Mouse (Mus musculus) heart, embryonic 16.5 days (tissue): ENCODE measurements around the gene Cdc14b. TPM values are rescaled to one million over a fixed set of nuclear protein-coding genes. Genes with fewer than 3 reads are reported as not detected.
"Not testable (repeated sequence)": the region's sequence is repeated elsewhere in the genome, so short reads cannot be mapped to it uniquely, and the experiment has no call there.

Experiments used
- ATAC-seq: fragments of 200-750 bp; cut with Nextera tagmentation; replicated peaks from 2 replicates; pipeline ENCODE4 v1.8.0; 2017; ENCODE audit warnings: moderate number of reproducible peaks; ENCODE audit not compliant: insufficient read depth, low FRiP score; ENCODE audit errors: extremely low read depth
- H3K27ac ChIP-seq: fragments of 300-500 bp; sonication (generic); 2 replicates; pipeline ENCODE4 v1.5.1; 2014; ENCODE audit warnings: mild to moderate bottlenecking, low read length, control low read depth, moderate library complexity
- H3K27me3 ChIP-seq: fragments of 300-500 bp; sonication (generic); 2 replicates; pipeline ENCODE4 v1.6.1; 2014; ENCODE audit warnings: low read length, mixed read lengths; ENCODE audit not compliant: control insufficient read depth, insufficient read depth
- H3K36me3 ChIP-seq: fragments of 300-500 bp; sonication (generic); 2 replicates; pipeline ENCODE4 v1.6.1; 2014; ENCODE audit not compliant: control insufficient read depth, insufficient read depth
- H3K4me1 ChIP-seq: fragments of 300-500 bp; sonication (generic); 2 replicates; pipeline ENCODE4 v1.6.1; 2014; ENCODE audit warnings: low read length, mixed read lengths; ENCODE audit not compliant: control insufficient read depth, insufficient read depth
- H3K4me2 ChIP-seq: fragments of 300-500 bp; sonication (generic); 2 replicates; pipeline ENCODE4 v1.6.1; 2014; ENCODE audit warnings: low read depth, mild to moderate bottlenecking, control low read depth, low read length
- H3K4me3 ChIP-seq: fragments of 300-500 bp; sonication (generic); 2 replicates; pipeline ENCODE4 v1.5.1; 2014; ENCODE audit warnings: mild to moderate bottlenecking, control low read depth, low read length
- H3K9ac ChIP-seq: fragments of 300-500 bp; sonication (generic); 2 replicates; pipeline ENCODE4 v1.6.1; 2014; ENCODE audit warnings: low read length, control low read depth
- H3K9me3 ChIP-seq: fragments of 300-500 bp; sonication (generic); replicated peaks from 2 replicates; pipeline ENCODE4 v1.6.1; 2016; ENCODE audit warnings: low read length; ENCODE audit not compliant: control insufficient read depth
- WGBS: fragments of 180-500 bp; shearing (Covaris S2); extraction: QIAGEN DNeasy Blood & Tissue Kit; methylation state at CpG from one replicate; pipeline ENCODE4 v1.1.7; 2014; 5-methylcytosine and 5-hydroxymethylcytosine counted together
- polyA plus RNA-seq: library from polyadenylated mRNA; unstranded; fragments of >200 nt; fragmentation: Nextera tagmentation; extraction: Ambion mirVana; gene quantifications from 2 replicates; pipeline ENCODE4 v1.2.1, GENCODE M21; 2015

Cdc14b gene
- polyA plus RNA-seq, 1 experiment from 2014 or later: 15.5 TPM

- no peaks in the 10 kb centered on the region for H3K27me3 ChIP-seq
- WGBS: 88% methylated on average over 7 of the region's 7 CpGs
- ATAC-seq: no peak
These were observed 15.2 kb downstream of the Cdc14b start for GRCm38 (mm10) chr13:64259903-64260302.

GRCm38 (mm10) chr13:64258516-64258821 is 16.6 kb downstream of the Cdc14b start:
- Histone ChIP-seq H3K36me3 (no peaks in the 10 kb centered on the region), H3K4me1 (no peaks in the 10 kb centered on the region), H3K4me3 (no peak overlapping the region), H3K27ac (no peak overlapping the region), H3K9ac (no peak overlapping the region), H3K27me3 (no peaks in the 10 kb centered on the region), H3K4me2 (no peak overlapping the region), H3K9me3 (no peaks in the 10 kb centered on the region)
- 83% methylated on average over 4 of the region's 4 CpGs for WGBS
- ATAC-seq: no peak

More at GRCm38 (mm10) chr13:64259903-64260302, 15.2 kb downstream of the Cdc14b start:
- H3K4me2 ChIP-seq: no peak overlapping the region
- no peak overlapping the region for H3K9ac ChIP-seq
- H3K4me1 ChIP-seq: no peaks in the 10 kb centered on the region
- H3K27ac ChIP-seq: no peak overlapping the region
- no peaks in the 10 kb centered on the region for H3K36me3 ChIP-seq
- H3K4me3 ChIP-seq: no peak overlapping the region
- H3K9me3 ChIP-seq: no peaks in the 10 kb centered on the region

- Histone ChIP-seq H3K27me3 (no peaks in the 10 kb centered on the region), H3K4me2 (no peak overlapping the region), H3K36me3 (no peaks in the 10 kb centered on the region), H3K9ac (no peak overlapping the region), H3K27ac (no peak overlapping the region), H3K9me3 (no peaks in the 10 kb centered on the region), H3K4me3 (no peak overlapping the region), H3K4me1 (no peaks in the 10 kb centered on the region)
- no peak for ATAC-seq
- 59% methylated on average over 5 of the region's 5 CpGs for WGBS
These were observed 17.1 kb downstream of the Cdc14b start for GRCm38 (mm10) chr13:64257814-64258515.

GRCm38 (mm10) chr13:64257010-64257813 is 17.9 kb downstream of the Cdc14b start:
- no peak overlapping the region for H3K4me2 ChIP-seq
- no peak for ATAC-seq
- H3K9me3 ChIP-seq: no peaks in the 10 kb centered on the region
- 73% methylated on average over 12 of the region's 12 CpGs for WGBS
- no peaks in the 10 kb centered on the region for H3K27me3 ChIP-seq
- no peak overlapping the region for H3K4me3 ChIP-seq
- H3K36me3 ChIP-seq: no peaks in the 10 kb centered on the region
- H3K9ac ChIP-seq: no peak overlapping the region
- H3K27ac ChIP-seq: no peak overlapping the region
- H3K4me1 ChIP-seq: no peaks in the 10 kb centered on the region

GRCm38 (mm10) chr13:64254185-64254584 is 20.9 kb downstream of the Cdc14b start:
- not testable (repeated sequence) for H3K36me3 ChIP-seq, H3K4me2 ChIP-seq, H3K27me3 ChIP-seq, H3K9ac ChIP-seq, H3K9me3 ChIP-seq, ATAC-seq, H3K4me1 ChIP-seq, H3K27ac ChIP-seq, H3K4me3 ChIP-seq
- WGBS: 81% methylated on average over 10 of the region's 11 CpGs

- Histone ChIP-seq H3K9me3 (no peaks in the 10 kb centered on the region), H3K4me3 (no peak overlapping the region), H3K27me3 (no peaks in the 10 kb centered on the region), H3K9ac (no peak overlapping the region), H3K27ac (no peak overlapping the region), H3K4me1 (peaks cover 8% of the 10 kb centered on the region), H3K4me2 (no peak overlapping the region), H3K36me3 (no peaks in the 10 kb centered on the region)
- ATAC-seq: no peak
These were observed 21.4 kb downstream of the Cdc14b start for GRCm38 (mm10) chr13:64253697-64254096.

GRCm38 (mm10) chr13:64252147-64252546 is 22.9 kb downstream of the Cdc14b start:
- 53% methylated on average over 5 of the region's 5 CpGs for WGBS
- H3K4me2 ChIP-seq: no peak overlapping the region
- ATAC-seq: no peak

GRCm38 (mm10) chr13:64250363-64250762 is 24.7 kb downstream of the Cdc14b start:
- no peak overlapping the region for H3K4me3 ChIP-seq
- no peak overlapping the region for H3K4me2 ChIP-seq
- no peak for ATAC-seq
- no peaks in the 10 kb centered on the region for H3K36me3 ChIP-seq
- H3K27ac ChIP-seq: no peak overlapping the region
- no peak overlapping the region for H3K9ac ChIP-seq
- no peaks in the 10 kb centered on the region for H3K27me3 ChIP-seq
- peaks cover 11% of the 10 kb centered on the region for H3K4me1 ChIP-seq
- 8% methylated on average over 1 of the region's 1 CpGs for WGBS
- H3K9me3 ChIP-seq: no peaks in the 10 kb centered on the region

More at GRCm38 (mm10) chr13:64252147-64252546, 22.9 kb downstream of the Cdc14b start:
- H3K36me3 ChIP-seq: no peaks in the 10 kb centered on the region
- no peak overlapping the region for H3K4me3 ChIP-seq
- no peak overlapping the region for H3K9ac ChIP-seq
- H3K9me3 ChIP-seq: no peaks in the 10 kb centered on the region
- H3K27ac ChIP-seq: no peak overlapping the region
- H3K4me1 ChIP-seq: peaks cover 11% of the 10 kb centered on the region
- H3K27me3 ChIP-seq: no peaks in the 10 kb centered on the region

GRCm38 (mm10) chr13:64248775-64249524 is 26.1 kb downstream of the Cdc14b start:
- H3K27me3 ChIP-seq: no peaks in the 10 kb centered on the region
- H3K4me1 ChIP-seq: peaks cover 11% of the 10 kb centered on the region
- H3K9ac ChIP-seq: peak overlapping the region; percentile 78
- peak overlapping the region; percentile 75 for H3K4me2 ChIP-seq
- H3K27ac ChIP-seq: peak overlapping the region; percentile 74
- H3K4me3 ChIP-seq: peak overlapping the region; percentile 61
- no peaks in the 10 kb centered on the region for H3K36me3 ChIP-seq
- ATAC-seq: peak; percentile 79
- 7% methylated on average over 22 of the region's 22 CpGs for WGBS
- no peaks in the 10 kb centered on the region for H3K9me3 ChIP-seq
